Comparison of ENCODE assay signal across 20 mouse cellular contexts in the genomic region with DNA sequence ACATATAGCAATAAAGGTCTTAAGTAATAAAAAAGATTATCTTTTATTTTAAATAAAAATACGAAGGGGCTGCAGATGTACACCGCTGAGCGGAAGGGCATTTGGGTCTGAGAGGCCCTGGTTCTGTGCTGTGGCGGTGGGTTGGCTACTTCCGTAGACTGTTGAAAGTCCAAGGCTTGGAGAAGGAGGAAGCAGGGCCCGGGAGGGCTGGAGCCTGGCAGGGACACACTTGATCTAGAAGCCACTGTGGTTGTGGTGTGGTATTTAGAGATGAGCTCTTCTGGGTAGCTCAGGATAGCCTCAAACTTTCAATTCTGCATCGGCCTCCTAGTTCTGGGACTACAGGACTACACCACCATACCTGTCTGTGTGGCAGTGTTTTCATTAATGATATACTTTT.
"Had no signal": no experiment of that assay in that cellular context is flagged by ENCODE, and none has a peak within 500 bp of the region (broad histone marks: within the 10 kb centered on the region; RNA-seq: fewer than 3 reads in every experiment).

No protein-coding gene starts in this region.

- H3K4me1 ChIP-seq: lung, embryonic 15.5 days; midbrain, embryonic 13.5 days; midbrain, embryonic 15.5 days; neural tube, embryonic 13.5 days; neural tube, embryonic 15.5 days had no signal

- H3K27ac ChIP-seq: liver, embryonic 15.5 days; lung, embryonic 15.5 days; macrophage; midbrain, embryonic 13.5 days; midbrain, embryonic 15.5 days; neural tube, embryonic 13.5 days; neural tube, embryonic 15.5 days had no signal

- DNase-seq: liver, postnatal 0 days; lung, adult 2 months; lung, postnatal 10 days; retina, postnatal 1 day; right cerebral cortex, adult 18-20 months; right cerebral cortex, postnatal 25 days; right cerebral cortex, postnatal 4 days; spleen, adult 18-20 months; thymus, adult 18-20 months; thymus, postnatal 14 days; thymus, postnatal 36 days had no signal

- H3K27me3 ChIP-seq: liver, embryonic 15.5 days; lung, embryonic 15.5 days; megakaryocyte, embryonic 14.5 days; midbrain, embryonic 13.5 days; midbrain, embryonic 15.5 days; neural tube, embryonic 13.5 days; neural tube, embryonic 15.5 days had no signal

- H3K4me3 ChIP-seq: liver, embryonic 15.5 days; lung, embryonic 15.5 days; megakaryocyte, embryonic 14.5 days; midbrain, embryonic 13.5 days; midbrain, embryonic 15.5 days; myocyte; neural tube, embryonic 13.5 days; neural tube, embryonic 15.5 days had no signal

- ATAC-seq: liver, postnatal 0 days; midbrain, embryonic 13.5 days; midbrain, embryonic 15.5 days had no signal

- H3K9me3 ChIP-seq: liver, embryonic 15.5 days; lung, embryonic 15.5 days; megakaryocyte, embryonic 14.5 days; midbrain, embryonic 13.5 days; midbrain, embryonic 15.5 days; neural tube, embryonic 13.5 days; neural tube, embryonic 15.5 days had no signal

- H3K36me3 ChIP-seq: liver, embryonic 15.5 days had no signal
